ENCODE assay signal across 8 mouse cellular contexts in the genomic region with DNA sequence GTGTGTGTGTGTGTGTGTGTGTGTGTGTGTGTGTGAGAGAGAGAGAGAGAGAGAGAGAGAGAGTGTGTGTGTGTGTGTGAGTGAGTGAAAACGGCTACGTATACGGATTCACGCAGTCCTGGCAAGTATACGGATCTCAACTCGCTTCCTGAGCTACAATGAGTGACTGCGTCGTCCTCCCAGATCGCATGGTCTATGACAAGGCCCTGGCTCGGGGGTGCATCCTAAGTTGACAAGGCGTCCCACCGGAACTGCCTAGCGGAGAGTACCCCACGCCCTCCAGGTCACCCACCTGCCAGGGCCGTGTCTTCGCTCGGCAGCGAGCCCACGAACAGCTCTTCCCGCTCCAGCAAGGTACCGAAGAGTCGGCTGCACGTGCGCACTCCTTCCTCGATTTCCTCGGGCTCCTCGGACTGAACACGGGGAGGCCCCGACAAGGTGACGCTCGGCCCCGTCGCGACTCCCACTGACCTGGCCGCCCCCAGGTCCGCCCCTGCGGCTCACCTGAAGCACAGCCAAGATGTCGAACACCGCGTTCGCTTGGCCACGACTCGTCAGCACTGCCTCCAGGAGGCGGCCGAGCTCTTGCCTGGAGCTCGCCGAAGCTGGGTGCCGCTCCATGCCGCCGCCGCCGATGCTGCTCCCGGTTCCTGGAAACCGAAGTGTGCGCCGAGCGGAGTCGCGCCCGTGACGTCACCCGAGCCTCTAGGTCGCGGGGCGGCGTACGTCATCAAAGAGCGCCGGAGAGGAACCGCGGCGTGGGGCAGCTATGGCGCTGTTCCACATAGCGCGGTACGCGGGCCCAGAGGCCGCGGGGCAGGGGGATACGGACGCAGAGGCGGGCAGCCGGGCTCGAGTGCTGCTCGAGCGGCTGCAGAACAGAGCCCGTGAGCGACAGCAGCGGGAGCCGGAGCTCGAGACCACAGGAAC. TPM values are rescaled to one million over a fixed set of nuclear protein-coding genes. Genes with fewer than 3 reads are reported as not detected.
DNase-seq lines count a peak whose midpoint lies in the region; ATAC-seq lines count a peak whose summit lies in the region.

Noc4l (minus strand) TSS at position 699 of the 930 bp plus-strand sequence.
Ddx51 (plus strand) TSS at position 733 of the 930 bp plus-strand sequence.

- DNase-seq in adipocyte (ENCODE audit: low spot score), result peak; percentile 92
- peak; percentile 99 for DNase-seq in embryo, embryonic 10 days (ENCODE audit: low spot score)
- DNase-seq in gastrocnemius, postnatal 10 days, result peak; percentile 99
- peak; percentile 98 for DNase-seq in induced T-regulatory cell, adult 2 months (ENCODE audit: low read depth)
- peak; percentile 73 to 93 for DNase-seq in left cerebral cortex, adult 9 months (ENCODE audit: low spot score in 2 of 2)
- peak; percentile 100 for DNase-seq in right cerebral cortex, postnatal 14 days
- DNase-seq in urinary bladder, postnatal 36 days (ENCODE audit: low spot score in 2 of 2), result peak; percentile 90 to 93

- peak; percentile 90 for ATAC-seq in megakaryocyte progenitor cell, adult 5-6 weeks (replicated peaks; ENCODE audit: poor library complexity)

RNA-seq across cellular contexts. Expression of gene Noc4l, which starts in this region (rescaled TPM):
- 10 to 100 TPM; 15.5 to 16.9 TPM for total RNA-seq in gastrocnemius, postnatal 10 days (2021)
- total RNA-seq in megakaryocyte progenitor cell, adult 5-6 weeks (2015), result 33.4 and 34.3 TPM in 2 replicates
- total RNA-seq in megakaryocyte progenitor cell, adult 5-6 weeks (2017), result 39.2 and 39.3 TPM in 2 replicates

RNA-seq across cellular contexts. Expression of gene Ddx51, which starts in this region (rescaled TPM):
- total RNA-seq in gastrocnemius, postnatal 10 days (2021), result 10 to 100 TPM in 1 of 2 experiments, 1 to 10 TPM in 1; 9.5 to 10.8 TPM
- total RNA-seq in megakaryocyte progenitor cell, adult 5-6 weeks (2015), result 15.9 and 19.0 TPM in 2 replicates
- 8.3 and 9.5 TPM in 2 replicates for total RNA-seq in megakaryocyte progenitor cell, adult 5-6 weeks (2017)

Comparison
In these comparisons a context has a peak if more than half of its experiments do, and no peak if none do; other contexts are left out.
1. Peak in every context shown above with its lines: DNase-seq and ATAC-seq.